Mouse (Mus musculus) lung, postnatal 25 days (tissue): ENCODE results near the gene Adamts7.
A peak's percentile ranks its signal among the peaks of the same experiment; 100 is the strongest.

Experiments
- DNase-seq: peaks from one replicate; pipeline ENCODE4 v3.0.0; 2022; ENCODE audit warnings: low spot score

The Adamts7 gene

GRCm38 (mm10) chr9:90197866-90198383 is 35.1 kb downstream of the Adamts7 start:
- no peak for DNase-seq

- peak; percentile 36 for DNase-seq
Observed at GRCm38 (mm10) chr9:90198531-90199449, 35.9 kb downstream of the Adamts7 start.

- no peak for DNase-seq
Observed at GRCm38 (mm10) chr9:90199611-90200010, 36.7 kb downstream of the Adamts7 start.

- DNase-seq: no peak
Observed at GRCm38 (mm10) chr9:90200501-90200900, 37.6 kb downstream of the Adamts7 start.

- no peak for DNase-seq
Observed at GRCm38 (mm10) chr9:90201096-90201495, 38.2 kb downstream of the Adamts7 start.

GRCm38 (mm10) chr9:90201541-90201940 is 38.7 kb downstream of the Adamts7 start:
- DNase-seq: no peak

GRCm38 (mm10) chr9:90203233-90203632 is 40.4 kb downstream of the Adamts7 start:
- no peak for DNase-seq

GRCm38 (mm10) chr9:90204396-90204915 is 41.6 kb downstream of the Adamts7 start:
- no peak for DNase-seq

- DNase-seq: peak; percentile 78
Observed at GRCm38 (mm10) chr9:90206500-90206899, 43.6 kb downstream of the Adamts7 start.

- DNase-seq: peak; percentile 43
Observed at GRCm38 (mm10) chr9:90207808-90208207, 44.9 kb downstream of the Adamts7 start.

GRCm38 (mm10) chr9:90208655-90209054 is 45.8 kb downstream of the Adamts7 start:
- DNase-seq: no peak

- no peak for DNase-seq
Observed at GRCm38 (mm10) chr9:90213127-90213526, 50.3 kb downstream of the Adamts7 start.

- no peak for DNase-seq
Observed at GRCm38 (mm10) chr9:90216259-90217001, 53.6 kb downstream of the Adamts7 start.

- DNase-seq: no peak
Observed at GRCm38 (mm10) chr9:90217501-90217900, 54.6 kb downstream of the Adamts7 start.

GRCm38 (mm10) chr9:90222275-90222674 is 59.4 kb downstream of the Adamts7 start:
- no peak for DNase-seq

- DNase-seq: peak; percentile 46
Observed at GRCm38 (mm10) chr9:90226081-90226741, 63.3 kb downstream of the Adamts7 start.

GRCm38 (mm10) chr9:90226742-90227096 is 63.9 kb downstream of the Adamts7 start:
- no peak for DNase-seq

GRCm38 (mm10) chr9:90227171-90227570 is 64.3 kb downstream of the Adamts7 start:
- DNase-seq: no peak

- DNase-seq: peak; percentile 39
Observed at GRCm38 (mm10) chr9:90232781-90233690, 70.2 kb downstream of the Adamts7 start.

GRCm38 (mm10) chr9:90233906-90234419 is 71.1 kb downstream of the Adamts7 start:
- DNase-seq: no peak

- DNase-seq: no peak
Observed at GRCm38 (mm10) chr9:90234786-90235185, 71.9 kb downstream of the Adamts7 start.
